Mouse (Mus musculus) forebrain, embryonic 16.5 days (tissue): ENCODE measurements around the gene Prlhr. TPM values are rescaled to one million over a fixed set of nuclear protein-coding genes. Genes with fewer than 3 reads are reported as not detected.
A peak's percentile ranks its signal among the peaks of the same experiment; 100 is the strongest.

ENCODE experiments used
- ATAC-seq: fragments of 200-750 bp; cut with Nextera tagmentation; 2 replicates; pipeline ENCODE4 v1.8.0; 2017; ENCODE audit warnings: mild to moderate bottlenecking, moderate library complexity
- H3K27ac ChIP-seq: fragments of 300-500 bp; sonication (generic); 2 replicates; pipeline ENCODE4 v1.5.1; 2014; ENCODE audit warnings: low read length, control low read depth
- H3K27me3 ChIP-seq: fragments of 300-500 bp; sonication (generic); replicated peaks from 2 replicates; pipeline ENCODE4 v1.6.1; 2014; ENCODE audit warnings: low read length; ENCODE audit not compliant: control insufficient read depth, insufficient read depth
- H3K36me3 ChIP-seq: fragments of 300-500 bp; sonication (generic); 2 replicates; pipeline ENCODE4 v1.6.1; 2014; ENCODE audit not compliant: control insufficient read depth, insufficient read depth
- H3K4me1 ChIP-seq: fragments of 300-500 bp; sonication (generic); replicated peaks from 2 replicates; pipeline ENCODE4 v1.6.1; 2014; ENCODE audit warnings: low read length; ENCODE audit not compliant: control insufficient read depth, insufficient read depth
- H3K4me2 ChIP-seq: fragments of 300-500 bp; sonication (generic); 2 replicates; pipeline ENCODE4 v1.6.1; 2014; ENCODE audit warnings: mild to moderate bottlenecking, low read length, control low read depth
- H3K4me3 ChIP-seq: fragments of 300-500 bp; sonication (generic); replicated peaks from 2 replicates; pipeline ENCODE4 v1.5.1; 2014; ENCODE audit warnings: mild to moderate bottlenecking, low read length, control low read depth
- H3K9ac ChIP-seq: fragments of 300-500 bp; sonication (generic); replicated peaks from 2 replicates; pipeline ENCODE4 v1.6.1; 2014; ENCODE audit warnings: low read depth, low read length, control low read depth
- H3K9me3 ChIP-seq: fragments of 300-500 bp; sonication (generic); 2 replicates; pipeline ENCODE4 v1.6.1; 2016; ENCODE audit warnings: low read length; ENCODE audit not compliant: control insufficient read depth
- WGBS: fragments of 180-500 bp; shearing (Covaris S2); extraction: QIAGEN DNeasy Blood & Tissue Kit; methylation state at CpG from one replicate; pipeline ENCODE4 v1.1.7; 2014; 5-methylcytosine and 5-hydroxymethylcytosine counted together
- polyA plus RNA-seq: library from polyadenylated mRNA; unstranded; fragments of >200 nt; fragmentation: Nextera tagmentation; extraction: Ambion mirVana; gene quantifications from 2 replicates; pipeline ENCODE4 v1.2.1, GENCODE M21; 2015

The Prlhr gene
- polyA plus RNA-seq = 0.22 TPM in 1 of 2 replicates, not detected in the other

DNA sequence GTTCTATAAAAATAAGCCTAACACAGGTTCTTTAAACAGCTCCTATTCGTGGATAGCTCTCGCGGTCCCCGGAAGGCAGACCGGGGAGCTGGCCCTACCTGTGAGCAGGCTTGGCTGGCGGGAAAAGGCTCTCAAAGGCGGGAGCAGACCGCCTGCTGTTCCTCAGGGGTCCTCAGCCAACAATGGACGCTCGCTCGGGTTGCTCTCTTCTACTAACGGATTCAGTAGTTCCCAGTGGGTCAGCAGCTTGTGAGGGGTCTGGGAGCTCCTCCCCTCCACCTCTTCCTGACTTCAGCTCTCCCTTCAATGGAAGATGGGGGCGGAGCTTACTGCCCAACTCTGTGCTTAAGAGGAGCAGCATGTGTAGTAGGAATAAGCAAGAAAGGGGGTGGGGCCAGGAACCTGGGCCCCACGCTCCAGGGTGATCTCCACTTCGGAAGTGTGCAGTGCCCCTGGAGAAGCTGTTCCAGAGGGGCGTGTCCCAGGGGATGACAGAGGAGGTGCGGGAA lies at the start of gene Prlhr:
Gene Prlhr (minus strand): TSS at position 51 of the 509 bp plus-strand sequence.
- Histone ChIP-seq H3K27ac (no peak within 1 kb of the TSS), H3K27me3 (peaks cover 47% of the 10 kb centered on the region), H3K4me1 (peaks cover 34% of the 10 kb centered on the region), H3K36me3 (no peaks in the 10 kb centered on the region), H3K9ac (0 out of 2 replicates have a peak within 1 kb of the TSS, but pooled peaks have one; percentile 30), H3K9me3 (no peaks in the 10 kb centered on the region), H3K4me3 (peak within 1 kb of the TSS; percentile 28), H3K4me2 (peak within 1 kb of the TSS; percentile 50)
- ATAC-seq = no peak
- WGBS = 2% methylated on average over 17 of the region's 17 CpGs

DNA sequence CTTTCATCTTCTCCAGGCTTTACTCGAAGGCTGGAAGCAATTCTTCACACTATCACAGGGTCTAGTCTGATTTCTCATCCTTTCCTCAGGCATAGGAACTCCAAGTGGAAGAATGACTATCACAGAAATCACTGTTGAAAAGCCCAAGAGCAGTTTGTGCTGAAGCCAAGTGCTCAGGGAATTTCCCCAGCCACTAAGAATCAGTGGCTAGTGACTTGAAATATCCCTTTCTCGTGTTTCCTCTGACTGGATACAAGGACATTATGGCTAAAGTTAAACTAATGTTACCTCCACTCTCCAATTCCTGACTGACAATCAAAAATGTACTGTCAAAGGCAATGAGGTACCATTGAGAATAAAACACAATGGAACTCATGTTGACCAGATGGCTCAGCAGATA lies 47.0 kb upstream of the Prlhr start:
- no peak for ATAC-seq
- no peak overlapping the region for H3K4me3 ChIP-seq
- H3K9ac ChIP-seq = no peak overlapping the region
- WGBS = 71% methylated on average over 2 of the region's 2 CpGs
- H3K27me3 ChIP-seq = no peaks in the 10 kb centered on the region
- H3K9me3 ChIP-seq = no peaks in the 10 kb centered on the region
- no peak overlapping the region for H3K4me2 ChIP-seq
- no peaks in the 10 kb centered on the region; the same call in 1 of the 2 replicates for H3K4me1 ChIP-seq
- no peaks in the 10 kb centered on the region for H3K36me3 ChIP-seq
- H3K27ac ChIP-seq = no peak overlapping the region

DNA sequence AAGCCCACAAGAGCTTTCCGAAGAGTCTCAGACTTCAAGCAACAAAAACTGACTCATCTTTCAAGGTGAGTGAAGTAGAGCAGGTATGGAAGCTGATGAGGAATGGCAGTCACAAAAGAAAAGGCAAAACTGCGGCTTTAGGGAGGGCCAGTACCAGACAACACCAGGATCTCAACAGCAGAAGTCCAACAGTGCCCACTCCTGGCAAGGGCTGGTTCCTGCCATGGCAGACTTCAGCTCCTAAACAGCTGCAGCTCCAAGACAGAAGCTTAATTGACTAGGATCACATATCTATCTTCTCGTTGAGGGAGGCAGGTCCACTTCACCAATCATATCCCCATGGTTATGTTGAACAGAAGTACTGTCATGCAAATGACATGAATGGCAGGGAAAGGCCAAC lies 45.3 kb upstream of the Prlhr start:
- no peaks in the 10 kb centered on the region for H3K27me3 ChIP-seq
- ATAC-seq = no peak
- WGBS = 42% methylated on average over 3 of the region's 3 CpGs
- no peak overlapping the region for H3K4me3 ChIP-seq
- no peak overlapping the region for H3K4me2 ChIP-seq
- no peaks in the 10 kb centered on the region; the same call in 1 of the 2 replicates for H3K4me1 ChIP-seq
- no peak overlapping the region for H3K27ac ChIP-seq
- no peaks in the 10 kb centered on the region for H3K36me3 ChIP-seq
- H3K9me3 ChIP-seq = no peaks in the 10 kb centered on the region
- no peak overlapping the region for H3K9ac ChIP-seq

DNA sequence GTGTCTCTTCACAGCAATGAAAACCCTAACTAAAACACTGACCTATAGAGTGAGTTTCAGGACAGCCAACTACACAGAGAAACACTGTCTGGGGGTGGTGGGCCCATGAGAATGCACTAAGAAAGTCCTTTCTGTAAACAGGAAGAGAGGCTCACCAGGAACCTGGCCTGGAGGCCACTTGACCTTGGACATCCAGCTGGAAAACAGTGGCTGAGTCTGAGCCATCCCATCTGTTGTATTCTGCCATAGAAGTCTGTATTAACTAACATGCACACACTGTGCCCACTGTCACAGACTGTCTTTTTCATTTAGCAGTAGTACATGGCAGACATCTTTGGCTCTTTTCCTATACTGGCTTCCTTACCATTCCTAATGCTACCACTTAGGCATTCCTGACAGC lies 32.1 kb upstream of the Prlhr start:
- H3K4me3 ChIP-seq = no peak overlapping the region
- no peak overlapping the region for H3K27ac ChIP-seq
- H3K9me3 ChIP-seq = no peaks in the 10 kb centered on the region
- no peak overlapping the region for H3K9ac ChIP-seq
- peak; percentile 43; the same call in 1 of the 2 replicates for ATAC-seq
- no peak overlapping the region for H3K4me2 ChIP-seq
- no peaks in the 10 kb centered on the region for H3K27me3 ChIP-seq
- no peaks in the 10 kb centered on the region for H3K36me3 ChIP-seq
- no peaks in the 10 kb centered on the region for H3K4me1 ChIP-seq

DNA sequence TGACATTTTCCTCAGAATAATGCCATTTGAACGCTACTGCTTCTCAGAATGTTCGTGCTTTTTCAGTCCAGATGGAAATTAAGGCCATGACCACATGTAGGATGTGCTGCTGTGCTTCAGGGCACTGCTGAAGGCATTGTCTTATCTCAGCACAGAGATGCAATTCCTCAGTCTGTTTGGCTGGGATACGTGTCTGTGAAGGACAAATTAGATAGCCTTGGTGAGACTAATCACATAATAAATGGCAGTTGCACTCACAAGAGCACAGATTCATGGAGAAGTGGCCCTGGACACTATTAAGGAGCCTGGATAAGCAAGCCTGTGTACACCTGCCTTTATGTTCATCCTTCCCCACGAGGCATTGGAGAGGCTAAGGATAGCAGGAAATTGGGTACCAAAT lies 29.1 kb upstream of the Prlhr start:
- H3K4me2 ChIP-seq = no peak overlapping the region
- H3K36me3 ChIP-seq = no peaks in the 10 kb centered on the region
- H3K9me3 ChIP-seq = no peaks in the 10 kb centered on the region
- no peak overlapping the region for H3K27ac ChIP-seq
- H3K4me1 ChIP-seq = no peaks in the 10 kb centered on the region
- no peaks in the 10 kb centered on the region for H3K27me3 ChIP-seq
- H3K4me3 ChIP-seq = no peak overlapping the region
- no peak overlapping the region for H3K9ac ChIP-seq
- ATAC-seq = no peak
- 69% methylated on average over 4 of the region's 4 CpGs for WGBS

DNA sequence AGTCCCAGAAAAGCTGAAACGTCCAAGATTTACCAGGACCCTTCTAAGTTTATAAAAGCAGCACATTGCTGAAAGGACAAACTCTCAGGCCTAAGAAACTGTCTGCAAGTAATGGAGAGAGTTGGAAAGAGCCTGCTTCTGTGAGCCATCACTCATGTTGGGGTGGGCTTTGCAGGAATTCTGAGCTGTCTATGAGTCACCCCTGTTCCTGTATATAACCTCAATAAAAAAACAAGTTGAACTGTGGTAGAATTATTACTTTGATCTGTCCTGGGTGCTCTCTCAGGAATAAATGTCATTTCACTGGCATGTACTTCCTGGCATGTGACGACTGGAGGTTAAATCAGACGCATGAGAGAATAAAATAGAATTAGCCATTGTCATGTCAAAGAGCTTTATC lies 27.7 kb upstream of the Prlhr start:
- Histone ChIP-seq H3K9ac (no peak overlapping the region), H3K4me3 (no peak overlapping the region), H3K4me1 (no peaks in the 10 kb centered on the region), H3K36me3 (no peaks in the 10 kb centered on the region), H3K27ac (no peak overlapping the region), H3K9me3 (no peaks in the 10 kb centered on the region), H3K27me3 (no peaks in the 10 kb centered on the region), H3K4me2 (no peak overlapping the region)
- WGBS = 70% methylated on average over 3 of the region's 3 CpGs
- no peak for ATAC-seq

DNA sequence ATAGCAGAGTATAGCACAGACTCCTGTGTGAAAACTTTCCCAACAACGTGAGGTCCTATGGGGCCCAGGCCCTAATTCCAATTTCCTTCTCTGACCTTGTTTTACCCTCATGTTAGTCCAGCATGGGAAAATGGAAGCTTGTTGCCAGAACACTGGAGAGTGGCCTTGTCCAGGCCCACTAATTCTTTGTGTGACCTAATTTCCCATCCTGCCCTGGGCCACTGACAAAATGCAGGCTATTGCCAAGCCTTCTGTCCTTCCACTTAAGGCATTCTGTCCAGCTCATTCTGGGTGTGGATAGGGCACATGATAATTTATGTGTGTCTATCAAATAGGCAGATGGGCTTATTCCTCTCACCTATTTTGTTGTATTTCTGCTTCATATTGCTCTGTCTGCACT lies 21.5 kb upstream of the Prlhr start:
- 86% methylated on average over 1 of the region's 1 CpGs for WGBS

DNA sequence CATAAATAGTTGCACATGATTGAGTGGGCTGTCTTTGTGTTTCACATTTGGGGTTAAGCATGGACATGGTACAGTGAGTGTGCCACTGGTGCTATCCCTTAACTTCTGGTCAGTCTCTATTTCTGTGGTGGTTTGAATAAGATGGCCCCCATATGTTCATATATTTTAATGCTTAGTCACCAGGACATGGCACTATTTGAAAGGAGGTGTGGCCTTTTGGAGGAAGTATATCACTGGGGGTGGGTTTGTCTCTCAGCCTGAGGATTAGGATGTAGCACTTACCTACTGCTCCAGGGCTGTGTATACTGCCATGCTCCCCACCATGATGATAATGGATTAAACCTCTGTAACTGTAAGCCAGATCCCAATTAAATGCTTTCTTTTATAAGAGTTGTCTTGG lies 17.2 kb upstream of the Prlhr start:
- Histone ChIP-seq H3K9me3 (no peaks in the 10 kb centered on the region), H3K4me2 (no peak overlapping the region), H3K9ac (no peak overlapping the region), H3K36me3 (no peaks in the 10 kb centered on the region), H3K4me1 (no peaks in the 10 kb centered on the region), H3K27me3 (0 out of 2 replicates have a peak, but pooled peaks cover 2% of the 10 kb centered on the region), H3K4me3 (no peak overlapping the region), H3K27ac (no peak overlapping the region)
- ATAC-seq = no peak

More for the DNA sequence above, 21.5 kb upstream of the Prlhr start:
- no peak overlapping the region for H3K4me2 ChIP-seq
- no peaks in the 10 kb centered on the region for H3K27me3 ChIP-seq
- no peaks in the 10 kb centered on the region for H3K36me3 ChIP-seq
- H3K4me1 ChIP-seq = no peaks in the 10 kb centered on the region
- H3K27ac ChIP-seq = no peak overlapping the region
- H3K4me3 ChIP-seq = no peak overlapping the region
- H3K9me3 ChIP-seq = no peaks in the 10 kb centered on the region
- no peak overlapping the region for H3K9ac ChIP-seq
- ATAC-seq = no peak

DNA sequence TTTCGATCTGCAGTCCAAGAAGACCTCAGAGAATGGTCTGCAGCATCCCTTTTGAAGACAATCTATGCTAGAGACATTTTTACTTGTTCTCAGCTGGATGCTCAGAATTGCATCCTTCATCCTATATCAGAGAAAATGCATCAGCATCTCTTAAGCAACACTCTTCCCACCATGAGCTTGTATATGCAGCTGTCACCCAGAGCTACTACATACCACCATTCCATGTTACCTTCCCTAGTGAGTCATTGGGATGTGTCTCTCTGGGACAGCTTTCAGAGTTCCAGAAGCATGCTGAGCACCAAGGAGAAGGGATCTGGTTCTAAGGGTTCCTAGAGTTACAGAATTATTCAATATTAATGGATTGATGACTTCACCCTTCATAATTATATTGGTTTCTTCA lies 10.8 kb upstream of the Prlhr start:
- no peak for ATAC-seq
- H3K4me3 ChIP-seq = no peak overlapping the region
- no peaks in the 10 kb centered on the region for H3K9me3 ChIP-seq
- H3K27ac ChIP-seq = no peak overlapping the region
- no peak overlapping the region for H3K9ac ChIP-seq
- H3K36me3 ChIP-seq = no peaks in the 10 kb centered on the region
- H3K4me2 ChIP-seq = no peak overlapping the region
- peaks cover 8% of the 10 kb centered on the region; the same call in 1 of the 2 replicates for H3K27me3 ChIP-seq
- H3K4me1 ChIP-seq = no peaks in the 10 kb centered on the region
- 45% methylated on average over 1 of the region's 1 CpGs for WGBS

DNA sequence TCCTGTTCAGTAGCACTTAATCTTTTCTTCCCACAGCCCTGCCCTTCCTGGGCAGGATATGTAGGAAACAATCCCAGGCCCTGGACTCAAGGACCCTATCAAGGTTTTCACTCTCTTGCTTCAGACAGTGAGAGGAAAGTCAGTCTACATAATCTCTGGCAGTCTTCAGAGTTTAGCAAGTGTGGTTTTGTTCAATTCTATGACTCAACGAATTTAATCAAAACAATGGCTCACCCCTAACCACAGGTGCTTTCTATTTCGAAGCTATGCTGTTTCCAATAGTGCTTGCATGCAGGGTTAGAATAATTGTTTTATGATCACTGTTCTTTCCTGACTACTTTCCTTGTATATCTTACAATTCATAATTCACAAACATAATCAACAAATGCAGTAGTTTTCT lies 9.7 kb upstream of the Prlhr start:
- ATAC-seq = no peak
- H3K27ac ChIP-seq = no peak overlapping the region
- H3K4me2 ChIP-seq = no peak overlapping the region
- 52% methylated on average over 2 of the region's 2 CpGs for WGBS
- H3K4me1 ChIP-seq = no peaks in the 10 kb centered on the region
- H3K36me3 ChIP-seq = no peaks in the 10 kb centered on the region
- H3K27me3 ChIP-seq = peaks cover 7% of the 10 kb centered on the region; the same call in 1 of the 2 replicates
- no peak overlapping the region for H3K4me3 ChIP-seq
- no peak overlapping the region for H3K9ac ChIP-seq
- H3K9me3 ChIP-seq = no peaks in the 10 kb centered on the region
